Mouse (Mus musculus): Measurements from ENCODE around the gene Kctd10. TPM values are rescaled to one million over a fixed set of nuclear protein-coding genes. Genes with fewer than 3 reads are reported as not detected.

Kctd10 gene
- polyA plus RNA-seq (2014; fragmentation: Nextera tagmentation; extraction: Ambion mirVana): 59.1 and 64.1 TPM in 2 replicates

- DNase-seq (ENCODE audit: low spot score) (peak; percentile 88), ATAC-seq (replicated peaks; ENCODE audit: low FRiP score) (peak; percentile 92)
- under 1% methylated on average over 73 of the region's 74 CpGs for WGBS
- Histone ChIP-seq H3K27me3 (replicated peaks; ENCODE audit: control insufficient read depth, insufficient read depth, low read length) (no peaks in the 10 kb centered on the region), H3K4me1 (replicated peaks; ENCODE audit: control insufficient read depth, insufficient read depth, low read length) (peaks cover 49% of the 10 kb centered on the region), H3K27ac (ENCODE audit: low read depth, low read length) (peak within 1 kb of the TSS; percentile 82), H3K9ac (ENCODE audit: low read depth, low read length) (peak within 1 kb of the TSS; percentile 96), H3K4me3 (ENCODE audit: low read depth, low read length) (peak within 1 kb of the TSS; percentile 81), H3K4me2 (peak within 1 kb of the TSS; percentile 85), H3K9me3 (ENCODE audit: control insufficient read depth, low read length) (no peaks in the 10 kb centered on the region), H3K36me3 (ENCODE audit: control insufficient read depth, insufficient read depth, low read length) (peaks cover 14% of the 10 kb centered on the region; the same call in 1 of the 2 replicates)
Observed at GRCm38 (mm10) chr5:114380209-114381012, at the start of gene Kctd10, which contains the start of gene Ube3b. Kctd10 (minus strand) TSS chr5:114380508. Ube3b (plus strand) TSS chr5:114380607.

- WGBS: 82% methylated on average over 7 of the region's 7 CpGs
- DNase-seq (ENCODE audit: low spot score): no peak
- no peak overlapping the region for H3K9ac ChIP-seq (ENCODE audit: low read depth, low read length)
- no peak overlapping the region for H3K27ac ChIP-seq (ENCODE audit: low read depth, low read length)
- H3K36me3 ChIP-seq (ENCODE audit: control insufficient read depth, insufficient read depth, low read length): no peaks in the 10 kb centered on the region
- H3K4me1 ChIP-seq (replicated peaks; ENCODE audit: control insufficient read depth, insufficient read depth, low read length): no peaks in the 10 kb centered on the region
- no peak overlapping the region for H3K4me3 ChIP-seq (ENCODE audit: low read depth, low read length)
- H3K27me3 ChIP-seq (replicated peaks; ENCODE audit: control insufficient read depth, insufficient read depth, low read length): no peaks in the 10 kb centered on the region; the same call in 1 of the 2 replicates
- H3K4me2 ChIP-seq: no peak overlapping the region
- no peak for ATAC-seq (replicated peaks; ENCODE audit: low FRiP score)
- no peaks in the 10 kb centered on the region for H3K9me3 ChIP-seq (ENCODE audit: control insufficient read depth, low read length)
Observed at GRCm38 (mm10) chr5:114429781-114430180, 49.5 kb upstream of the Kctd10 start.

GRCm38 (mm10) chr5:114428621-114429020, 48.3 kb upstream of the Kctd10 start:
- H3K4me1 ChIP-seq (replicated peaks; ENCODE audit: control insufficient read depth, insufficient read depth, low read length): no peaks in the 10 kb centered on the region
- H3K4me2 ChIP-seq: no peak overlapping the region
- H3K27ac ChIP-seq (ENCODE audit: low read depth, low read length): no peak overlapping the region
- ATAC-seq (replicated peaks; ENCODE audit: low FRiP score): no peak
- no peaks in the 10 kb centered on the region; the same call in 1 of the 2 replicates for H3K27me3 ChIP-seq (replicated peaks; ENCODE audit: control insufficient read depth, insufficient read depth, low read length)
- WGBS: 69% methylated on average over 18 of the region's 18 CpGs
- no peaks in the 10 kb centered on the region for H3K9me3 ChIP-seq (ENCODE audit: control insufficient read depth, low read length)
- no peak overlapping the region for H3K9ac ChIP-seq (ENCODE audit: low read depth, low read length)
- no peaks in the 10 kb centered on the region for H3K36me3 ChIP-seq (ENCODE audit: control insufficient read depth, insufficient read depth, low read length)
- H3K4me3 ChIP-seq (ENCODE audit: low read depth, low read length): no peak overlapping the region
- DNase-seq (ENCODE audit: low spot score): no peak

- ATAC-seq (replicated peaks; ENCODE audit: low FRiP score) (no peak), DNase-seq (ENCODE audit: low spot score) (no peak)
- no peaks in the 10 kb centered on the region; the same call in 1 of the 2 replicates for H3K27me3 ChIP-seq (replicated peaks; ENCODE audit: control insufficient read depth, insufficient read depth, low read length)
- no peak overlapping the region for H3K27ac ChIP-seq (ENCODE audit: low read depth, low read length)
- no peak overlapping the region for H3K4me3 ChIP-seq (ENCODE audit: low read depth, low read length)
- H3K4me1 ChIP-seq (replicated peaks; ENCODE audit: control insufficient read depth, insufficient read depth, low read length): peaks cover 5% of the 10 kb centered on the region
- no peak overlapping the region for H3K4me2 ChIP-seq
- 83% methylated on average over 6 of the region's 6 CpGs for WGBS
- no peaks in the 10 kb centered on the region for H3K36me3 ChIP-seq (ENCODE audit: control insufficient read depth, insufficient read depth, low read length)
- H3K9ac ChIP-seq (ENCODE audit: low read depth, low read length): no peak overlapping the region
- no peaks in the 10 kb centered on the region for H3K9me3 ChIP-seq (ENCODE audit: control insufficient read depth, low read length)
Observed at GRCm38 (mm10) chr5:114426732-114427131, 46.4 kb upstream of the Kctd10 start.

GRCm38 (mm10) chr5:114423961-114424360, 43.7 kb upstream of the Kctd10 start:
- DNase-seq (ENCODE audit: low spot score) (no peak), ATAC-seq (replicated peaks; ENCODE audit: low FRiP score) (no peak)
- 88% methylated on average over 5 of the region's 5 CpGs for WGBS
- H3K4me1 ChIP-seq (replicated peaks; ENCODE audit: control insufficient read depth, insufficient read depth, low read length): peaks cover 5% of the 10 kb centered on the region
- peaks cover 21% of the 10 kb centered on the region for H3K36me3 ChIP-seq (ENCODE audit: control insufficient read depth, insufficient read depth, low read length)
- H3K27me3 ChIP-seq (replicated peaks; ENCODE audit: control insufficient read depth, insufficient read depth, low read length): no peaks in the 10 kb centered on the region
- H3K4me3 ChIP-seq (ENCODE audit: low read depth, low read length): no peak overlapping the region
- H3K27ac ChIP-seq (ENCODE audit: low read depth, low read length): no peak overlapping the region
- no peaks in the 10 kb centered on the region for H3K9me3 ChIP-seq (ENCODE audit: control insufficient read depth, low read length)
- H3K4me2 ChIP-seq: no peak overlapping the region
- H3K9ac ChIP-seq (ENCODE audit: low read depth, low read length): no peak overlapping the region

- H3K9me3 ChIP-seq (ENCODE audit: control insufficient read depth, low read length): no peaks in the 10 kb centered on the region
- no peak for ATAC-seq (replicated peaks; ENCODE audit: low FRiP score)
- no peak overlapping the region for H3K4me3 ChIP-seq (ENCODE audit: low read depth, low read length)
- no peaks in the 10 kb centered on the region for H3K27me3 ChIP-seq (replicated peaks; ENCODE audit: control insufficient read depth, insufficient read depth, low read length)
- peaks cover 30% of the 10 kb centered on the region for H3K36me3 ChIP-seq (ENCODE audit: control insufficient read depth, insufficient read depth, low read length)
- DNase-seq (ENCODE audit: low spot score): no peak
- H3K4me2 ChIP-seq: no peak overlapping the region
- no peak overlapping the region; the same call in 1 of the 2 replicates for H3K27ac ChIP-seq (ENCODE audit: low read depth, low read length)
- 38% methylated on average over 5 of the region's 5 CpGs for WGBS
- H3K4me1 ChIP-seq (replicated peaks; ENCODE audit: control insufficient read depth, insufficient read depth, low read length): peaks cover 5% of the 10 kb centered on the region
- H3K9ac ChIP-seq (ENCODE audit: low read depth, low read length): no peak overlapping the region
Observed at GRCm38 (mm10) chr5:114422591-114422990, 42.3 kb upstream of the Kctd10 start.

GRCm38 (mm10) chr5:114421561-114422298, 41.4 kb upstream of the Kctd10 start:
- peak overlapping the region; percentile 10; the same call in 1 of the 2 replicates for H3K4me2 ChIP-seq
- no peak for DNase-seq (ENCODE audit: low spot score)
- peaks cover 33% of the 10 kb centered on the region for H3K36me3 ChIP-seq (ENCODE audit: control insufficient read depth, insufficient read depth, low read length)
- H3K27ac ChIP-seq (ENCODE audit: low read depth, low read length): 0 out of 2 replicates have a peak overlapping the region, but pooled peaks have one; percentile 1
- H3K4me1 ChIP-seq (replicated peaks; ENCODE audit: control insufficient read depth, insufficient read depth, low read length): peaks cover 5% of the 10 kb centered on the region
- H3K9ac ChIP-seq (ENCODE audit: low read depth, low read length): no peak overlapping the region
- H3K27me3 ChIP-seq (replicated peaks; ENCODE audit: control insufficient read depth, insufficient read depth, low read length): no peaks in the 10 kb centered on the region
- no peak overlapping the region for H3K4me3 ChIP-seq (ENCODE audit: low read depth, low read length)
- ATAC-seq (replicated peaks; ENCODE audit: low FRiP score): 0 out of 2 replicates have a peak, but pooled peaks have one; percentile 28
- WGBS: 69% methylated on average over 11 of the region's 11 CpGs
- H3K9me3 ChIP-seq (ENCODE audit: control insufficient read depth, low read length): no peaks in the 10 kb centered on the region

- Histone ChIP-seq H3K9ac (ENCODE audit: low read depth, low read length) (no peak overlapping the region), H3K27ac (ENCODE audit: low read depth, low read length) (no peak overlapping the region), H3K27me3 (replicated peaks; ENCODE audit: control insufficient read depth, insufficient read depth, low read length) (no peaks in the 10 kb centered on the region), H3K9me3 (ENCODE audit: control insufficient read depth, low read length) (no peaks in the 10 kb centered on the region), H3K4me1 (replicated peaks; ENCODE audit: control insufficient read depth, insufficient read depth, low read length) (peaks cover 5% of the 10 kb centered on the region), H3K36me3 (ENCODE audit: control insufficient read depth, insufficient read depth, low read length) (peaks cover 41% of the 10 kb centered on the region), H3K4me2 (no peak overlapping the region), H3K4me3 (ENCODE audit: low read depth, low read length) (no peak overlapping the region)
- 81% methylated on average over 8 of the region's 8 CpGs for WGBS
- no peak for ATAC-seq (replicated peaks; ENCODE audit: low FRiP score)
- DNase-seq (ENCODE audit: low spot score): no peak
Observed at GRCm38 (mm10) chr5:114418541-114418940, 38.2 kb upstream of the Kctd10 start.

Data from liver, embryonic 11.5 days (tissue).